Mouse (Mus musculus) heart, adult 2 months (tissue): ENCODE data around the gene Exoc4. TPM values are rescaled to one million over a fixed set of nuclear protein-coding genes. Genes with fewer than 3 reads are reported as not detected.

Source experiments
- DNase-seq, 2 experiments: peaks; one replicate each; pipeline ENCODE4 v3.0.0; 2021
- H3K27ac ChIP-seq: fragments of 200-600 bp; 2 replicates; pipeline ENCODE4 v1.8.1; 2022
- H3K27me3 ChIP-seq: fragments of 200-500 bp; 2 replicates; pipeline ENCODE4 v1.6.1; 2012; ENCODE audit warnings: mild to moderate bottlenecking, low read length, inconsistent platforms, mixed read lengths; ENCODE audit not compliant: control insufficient read depth, insufficient read depth
- H3K36me3 ChIP-seq: fragments of 200-500 bp; 2 replicates; pipeline ENCODE4 v1.6.1; 2012; ENCODE audit warnings: low read length, inconsistent platforms; ENCODE audit not compliant: control insufficient read depth, insufficient read depth
- H3K4me1 ChIP-seq: fragments of 200-500 bp; 2 replicates; pipeline ENCODE4 v1.6.1; 2011; ENCODE audit warnings: low read length; ENCODE audit not compliant: control insufficient read depth, insufficient read depth
- H3K4me3 ChIP-seq: fragments of 200-600 bp; 2 replicates; pipeline ENCODE4 v1.8.1; 2022
- H3K79me2 ChIP-seq: fragments of 200-500 bp; replicated peaks from 2 replicates; pipeline ENCODE4 v1.6.1; 2012; ENCODE audit warnings: mild to moderate bottlenecking, inconsistent platforms, low read length, moderate library complexity, mixed read lengths; ENCODE audit not compliant: control insufficient read depth, insufficient read depth
- H3K9ac ChIP-seq: fragments of 200-500 bp; 2 replicates; pipeline ENCODE4 v1.6.1; 2012; ENCODE audit warnings: low read depth, mild to moderate bottlenecking, control low read depth, inconsistent platforms, low read length, mixed read lengths
- CTCF ChIP-seq: fragments of 200-600 bp; IDR thresholded peaks from 2 replicates; pipeline ENCODE4 v1.8.1; 2022; ENCODE audit warnings: antibody characterized with exemption, mild to moderate bottlenecking, moderate library complexity
- EP300 ChIP-seq: fragments of 200-500 bp; IDR thresholded peaks from 2 replicates; pipeline ENCODE4 v1.6.1; 2011; ENCODE audit warnings: low read depth, low read length, control low read depth; ENCODE audit not compliant: insufficient read depth
- POLR2A ChIP-seq: fragments of 200-500 bp; IDR thresholded peaks from 2 replicates; pipeline ENCODE4 v1.6.1; 2011; ENCODE audit warnings: mild to moderate bottlenecking, low read depth, low read length, control low read depth; ENCODE audit not compliant: insufficient read depth
- WGBS: fragments of 180-500 bp; shearing (Covaris S2); methylation state at CpG from one replicate; pipeline ENCODE4 v1.1.7; 2018; 5-methylcytosine and 5-hydroxymethylcytosine counted together
- intact Hi-C: fragments of 180-260 bp; cut with DNase I; formaldehyde crosslinking; loops from one replicate; pipeline ENCODE4 v1.15.1; 2025
- polyA plus RNA-seq: library from polyadenylated mRNA; depleted of rRNA; stranded (reverse); fragments of >200 nt; gene quantifications from 2 replicates; pipeline ENCODE4 v1.2.3, GENCODE M21; 2012
- total RNA-seq, 2 experiments: library from RNA; stranded (reverse); gene quantifications; 2 replicates each; pipeline ENCODE4 v1.2.3; 2021

Gene Exoc4
- total and polyA plus RNA-seq, 3 experiments: 9.9 to 36.0 (median 34.0) TPM

DNA sequence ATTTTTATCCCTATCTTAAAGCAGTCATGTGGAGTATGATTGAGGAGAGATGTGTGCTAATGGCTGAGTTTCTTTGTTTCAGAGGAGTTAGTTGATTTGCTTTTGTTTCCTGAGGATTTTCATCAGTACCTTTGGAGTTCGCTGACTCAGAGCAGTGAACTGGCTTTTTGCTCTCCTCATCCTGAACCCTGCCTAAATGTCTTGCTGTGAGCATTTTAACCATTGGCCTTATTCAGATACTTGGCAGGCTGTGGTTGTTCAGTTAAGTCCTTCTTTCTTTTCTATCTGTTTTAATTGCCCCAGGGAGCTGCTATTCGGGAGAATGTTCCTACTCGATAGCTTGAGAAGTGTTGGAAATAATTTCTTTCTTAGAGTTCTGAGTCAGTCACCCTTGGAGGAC lies 133.3 kb downstream of the Exoc4 start:
- Histone ChIP-seq H3K27me3 (no peaks in the 10 kb centered on the region), H3K4me1 (no peaks in the 10 kb centered on the region), H3K79me2 (no peaks in the 10 kb centered on the region), H3K27ac (no peak overlapping the region), H3K36me3 (no peaks in the 10 kb centered on the region), H3K4me3 (no peak overlapping the region), H3K9ac (no peak overlapping the region)
- TF ChIP-seq EP300: no peak
- intact Hi-C loops: no loop called here
- no peak for DNase-seq
- WGBS: 89% methylated on average over 3 of the region's 3 CpGs

DNA sequence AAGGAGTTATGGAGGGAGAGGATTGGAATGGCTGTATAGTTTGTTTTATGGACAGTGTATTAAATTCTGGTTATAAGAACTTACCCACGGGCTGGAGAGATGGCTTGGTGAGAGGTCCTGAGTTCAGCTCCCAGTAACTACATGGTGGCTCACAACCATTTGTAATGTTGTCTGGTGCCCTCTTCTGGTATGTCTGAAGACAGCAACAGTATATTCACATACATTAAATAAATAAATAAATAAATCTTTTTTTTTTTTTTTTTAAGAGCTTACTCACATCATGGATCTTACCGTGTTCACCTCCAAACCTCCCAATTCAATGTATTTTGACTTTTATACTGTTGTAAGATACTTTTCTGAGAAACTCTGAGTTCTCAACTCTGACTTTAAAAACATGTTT lies 143.1 kb downstream of the Exoc4 start:
- Histone ChIP-seq H3K36me3 (no peaks in the 10 kb centered on the region), H3K27me3 (no peaks in the 10 kb centered on the region), H3K4me3 (no peak overlapping the region), H3K9ac (no peak overlapping the region), H3K79me2 (no peaks in the 10 kb centered on the region), H3K27ac (no peak overlapping the region), H3K4me1 (no peaks in the 10 kb centered on the region)
- DNase-seq: no peak
- TF ChIP-seq POLR2A (no peak), EP300 (no peak), CTCF (peak; percentile 41)
- intact Hi-C loops: no loop called here
- 83% methylated on average over 2 of the region's 2 CpGs for WGBS

DNA sequence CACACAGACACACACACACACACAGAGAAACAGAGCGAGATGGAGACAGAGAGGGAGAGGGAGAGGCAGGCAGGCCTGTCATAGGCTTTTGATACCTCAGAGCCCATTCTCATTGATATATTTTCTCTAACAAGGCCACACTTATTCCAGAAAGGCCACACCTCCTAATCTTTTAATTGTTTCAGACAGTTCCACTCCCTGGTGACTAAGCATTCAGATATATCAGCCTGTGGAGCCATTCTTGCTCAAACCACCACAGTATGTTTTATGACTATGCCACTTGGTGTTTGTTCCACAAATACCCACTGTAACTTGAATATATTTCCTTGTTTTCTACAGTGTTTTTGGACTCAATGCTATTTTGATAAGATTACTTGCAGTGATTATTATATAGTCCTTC lies 150.6 kb downstream of the Exoc4 start:
- no peak overlapping the region for H3K27ac ChIP-seq
- 60% methylated on average over 1 of the region's 1 CpGs for WGBS
- intact Hi-C loops: no loop called here
- H3K27me3 ChIP-seq: no peaks in the 10 kb centered on the region
- H3K4me3 ChIP-seq: no peak overlapping the region
- no peak for DNase-seq
- no peak for TF ChIP-seq POLR2A
- no peak overlapping the region for H3K9ac ChIP-seq
- H3K79me2 ChIP-seq: no peaks in the 10 kb centered on the region
- no peaks in the 10 kb centered on the region for H3K36me3 ChIP-seq
- no peaks in the 10 kb centered on the region for H3K4me1 ChIP-seq

DNA sequence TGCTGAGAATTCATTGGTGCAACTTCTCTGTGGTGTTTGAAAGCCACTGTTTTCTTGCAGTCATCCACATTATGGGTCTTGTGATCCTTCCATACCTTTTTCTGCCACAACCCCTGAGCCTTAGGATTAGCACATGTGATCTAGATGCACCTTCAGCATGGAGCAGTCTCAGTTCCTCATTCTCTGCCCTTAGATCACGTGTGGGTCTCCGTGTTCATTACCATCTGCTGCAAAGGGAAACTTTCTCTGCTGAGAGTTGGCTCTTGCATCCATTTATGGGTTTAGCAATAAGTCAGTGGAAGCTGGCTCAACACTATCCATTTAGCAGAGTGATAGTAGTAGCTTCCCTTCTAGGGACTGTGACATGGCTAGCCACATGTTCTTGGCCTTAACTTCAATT lies 152.3 kb downstream of the Exoc4 start:
- Histone ChIP-seq H3K27ac (no peak overlapping the region), H3K27me3 (no peaks in the 10 kb centered on the region), H3K4me3 (no peak overlapping the region), H3K9ac (no peak overlapping the region), H3K79me2 (no peaks in the 10 kb centered on the region), H3K4me1 (no peaks in the 10 kb centered on the region), H3K36me3 (no peaks in the 10 kb centered on the region)
- 97% methylated on average over 2 of the region's 2 CpGs for WGBS
- peak in 1 of 2 experiments; percentile 7 for DNase-seq
- intact Hi-C loops: no loop called here
- TF ChIP-seq EP300: no peak
- TF ChIP-seq POLR2A: no peak
- no peak for TF ChIP-seq CTCF

DNA sequence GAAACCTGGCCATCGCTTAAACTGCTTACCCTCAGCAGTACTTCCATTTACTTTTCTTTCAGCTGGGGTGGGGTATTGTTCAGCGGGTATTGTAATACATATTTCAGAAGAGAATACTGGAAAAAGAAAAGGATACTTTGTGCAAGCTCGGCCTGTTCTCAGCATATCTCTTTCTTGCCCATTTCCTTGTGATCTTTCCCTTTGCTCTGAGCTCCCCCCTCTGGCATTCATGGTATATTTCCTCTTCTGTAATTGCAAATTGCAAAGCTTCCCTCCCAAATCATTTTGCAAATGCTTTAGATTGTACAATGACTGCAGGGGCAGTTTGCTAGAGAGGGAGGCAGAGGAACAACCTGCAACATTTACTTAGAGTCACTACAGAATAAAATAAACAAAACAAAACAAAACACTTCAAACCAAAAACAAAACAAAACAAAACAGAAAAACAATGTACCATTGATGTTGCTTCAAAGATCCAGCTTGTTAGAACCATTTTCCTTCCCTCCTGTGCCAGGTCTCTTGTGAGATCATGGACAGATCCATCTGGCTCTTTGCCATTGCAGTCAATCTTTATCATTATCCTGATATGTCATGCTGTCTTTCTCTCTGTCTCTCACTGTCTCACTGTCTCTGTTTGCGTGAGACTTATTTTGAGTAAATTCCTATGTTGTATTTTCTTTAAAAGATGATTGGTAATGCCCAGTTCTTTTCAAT lies 156.8 kb downstream of the Exoc4 start:
- H3K27me3 ChIP-seq: no peaks in the 10 kb centered on the region
- 59% methylated on average over 4 of the region's 4 CpGs for WGBS
- peak; percentile 50 for TF ChIP-seq CTCF
- TF ChIP-seq POLR2A: no peak
- no peak for DNase-seq
- no peaks in the 10 kb centered on the region for H3K36me3 ChIP-seq
- no peak overlapping the region for H3K4me3 ChIP-seq
- no peaks in the 10 kb centered on the region; the same call in 1 of the 2 replicates for H3K4me1 ChIP-seq
- H3K27ac ChIP-seq: no peak overlapping the region
- H3K9ac ChIP-seq: no peak overlapping the region
- no peaks in the 10 kb centered on the region for H3K79me2 ChIP-seq
- intact Hi-C loops: no loop called here

DNA sequence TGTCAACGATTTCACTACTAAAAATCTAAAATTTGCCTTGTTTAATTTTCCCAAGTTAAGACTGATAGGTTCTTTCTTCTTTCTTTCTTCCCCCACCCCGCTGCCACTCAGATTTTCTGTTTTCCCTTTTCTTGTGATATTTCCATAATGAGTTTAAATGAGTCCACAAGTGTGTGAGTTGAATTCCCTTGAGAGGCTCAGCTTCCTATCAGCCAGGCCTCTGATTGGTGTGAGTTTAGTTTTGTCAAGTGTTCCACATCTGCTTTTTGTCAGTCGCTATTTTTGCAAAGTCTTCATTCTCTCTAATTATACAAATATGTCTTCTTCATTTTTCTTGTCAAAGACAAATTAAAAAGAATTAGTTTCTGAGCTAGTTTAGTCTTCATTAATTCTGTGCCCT lies 160.7 kb downstream of the Exoc4 start:
- Histone ChIP-seq H3K36me3 (no peaks in the 10 kb centered on the region), H3K4me3 (no peak overlapping the region), H3K9ac (no peak overlapping the region), H3K27me3 (no peaks in the 10 kb centered on the region), H3K79me2 (no peaks in the 10 kb centered on the region), H3K4me1 (no peaks in the 10 kb centered on the region; the same call in 1 of the 2 replicates), H3K27ac (no peak overlapping the region)
- intact Hi-C loops: no loop called here
- no peak for DNase-seq
- TF ChIP-seq CTCF (no peak), POLR2A (no peak), EP300 (no peak)
- WGBS: 47% methylated on average over 3 of the region's 3 CpGs

DNA sequence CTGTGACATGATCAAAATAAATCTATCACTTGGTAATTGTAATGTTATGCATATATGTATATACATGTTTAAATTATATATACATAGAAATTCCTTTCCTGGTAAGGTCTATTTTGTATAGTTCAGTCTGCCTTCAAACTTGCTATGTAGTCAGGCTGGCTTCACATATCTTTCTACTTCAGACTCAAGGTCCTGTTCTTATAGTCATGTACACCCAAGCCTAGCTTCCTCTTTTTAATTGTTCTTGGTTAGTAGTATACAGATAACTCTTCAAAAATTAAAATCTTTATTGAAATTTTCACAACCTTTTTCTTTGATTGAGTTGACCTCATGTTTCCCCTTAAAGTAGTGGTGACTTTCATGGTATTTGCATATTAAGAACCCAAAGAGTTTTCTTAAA lies 176.1 kb downstream of the Exoc4 start:
- Histone ChIP-seq H3K79me2 (no peaks in the 10 kb centered on the region), H3K27ac (no peak overlapping the region), H3K4me1 (no peaks in the 10 kb centered on the region), H3K9ac (no peak overlapping the region), H3K4me3 (no peak overlapping the region), H3K27me3 (no peaks in the 10 kb centered on the region), H3K36me3 (no peaks in the 10 kb centered on the region)
- no peak for DNase-seq
- intact Hi-C loops: no loop called here
- no peak for TF ChIP-seq POLR2A
- no peak for TF ChIP-seq EP300
- no peak for TF ChIP-seq CTCF
